Mouse (Mus musculus) liver, embryonic 14.5 days (tissue): Measurements from ENCODE around the gene H2-M10.4. TPM values are rescaled to one million over a fixed set of nuclear protein-coding genes. Genes with fewer than 3 reads are reported as not detected.
"Not testable (repeated sequence)": the region's sequence is repeated elsewhere in the genome, so short reads cannot be mapped to it uniquely, and the experiment has no call there.

Experiments
- ATAC-seq: fragments of 200-750 bp; cut with Nextera tagmentation; 2 replicates; pipeline ENCODE4 v1.8.0; 2017; ENCODE audit warnings: moderate number of reproducible peaks, mild to moderate bottlenecking, moderate library complexity; ENCODE audit not compliant: insufficient read depth
- DNase-seq, 3 experiments: peaks; one replicate each; pipeline ENCODE4 v3.0.0-alpha.2; 2012 to 2013; ENCODE audit warnings: low read depth in 3 of 3, low spot score in 3 of 3
- H3K27ac ChIP-seq: fragments of 300-500 bp; sonication (generic); 2 replicates; pipeline ENCODE4 v1.5.1; 2014; ENCODE audit warnings: moderate library complexity, mild to moderate bottlenecking, control low read depth, inconsistent platforms
- H3K27me3 ChIP-seq: fragments of 300-500 bp; sonication (generic); 2 replicates; pipeline ENCODE4 v1.6.1; 2014; ENCODE audit warnings: mild to moderate bottlenecking, low read length, moderate library complexity; ENCODE audit not compliant: control insufficient read depth, insufficient read depth
- H3K36me3 ChIP-seq: fragments of 300-500 bp; sonication (generic); replicated peaks from 2 replicates; pipeline ENCODE4 v1.6.1; 2014; ENCODE audit warnings: low read depth; ENCODE audit not compliant: control insufficient read depth, insufficient read depth
- H3K4me1 ChIP-seq, 2 experiments: fragments of 200-500 bp in 1 of 2; fragments of 300-500 bp in 1 of 2; sonication (generic) in 1 of 2; replicated peaks; 2 replicates each; pipeline ENCODE4 v1.6.1; 2012 to 2014; ENCODE audit warnings: antibody characterized with exemption in 1 of 2, inconsistent platforms in 1 of 2, low read length in 1 of 2; ENCODE audit not compliant: control insufficient read depth in 2 of 2, insufficient read depth in 2 of 2
- H3K4me2 ChIP-seq: fragments of 300-500 bp; sonication (generic); 2 replicates; pipeline ENCODE4 v1.6.1; 2014; ENCODE audit warnings: low read depth, mild to moderate bottlenecking, control low read depth, moderate library complexity
- H3K4me3 ChIP-seq, 2 experiments: fragments of 200-500 bp in 1 of 2; fragments of 300-500 bp in 1 of 2; sonication (generic) in 1 of 2; 2 replicates each; pipeline ENCODE4 v1.5.1; 2012 to 2014; ENCODE audit warnings: low read depth in 2 of 2, low read length in 2 of 2, mild to moderate bottlenecking in 2 of 2, control low read depth in 1 of 2, inconsistent platforms in 1 of 2, moderate library complexity in 1 of 2; ENCODE audit not compliant: insufficient read depth in 1 of 2
- H3K9ac ChIP-seq: fragments of 300-500 bp; sonication (generic); replicated peaks from 2 replicates; pipeline ENCODE4 v1.6.1; 2014; ENCODE audit warnings: mild to moderate bottlenecking, control low read depth, moderate library complexity
- H3K9me3 ChIP-seq: fragments of 300-500 bp; sonication (generic); 2 replicates; pipeline ENCODE4 v1.6.1; 2016; ENCODE audit warnings: low read length, mixed read lengths; ENCODE audit not compliant: control insufficient read depth
- CTCF ChIP-seq: IDR thresholded peaks from 2 replicates; pipeline ENCODE4 v1.5.1; 2016; ENCODE audit warnings: antibody characterized with exemption, low read depth, control low read depth
- EP300 ChIP-seq: IDR thresholded peaks from 2 replicates; pipeline ENCODE4 v1.6.1; 2016; ENCODE audit warnings: antibody characterized with exemption, low read depth
- WGBS: fragments of 180-500 bp; shearing (Covaris S2); extraction: QIAGEN DNeasy Blood & Tissue Kit; methylation state at CpG from one replicate; pipeline ENCODE4 v1.1.7; 2014; ENCODE audit not compliant: insufficient replicate concordance; 5-methylcytosine and 5-hydroxymethylcytosine counted together
- polyA plus RNA-seq, 2 experiments: library from polyadenylated mRNA; depleted of rRNA in 1 of 2; stranded (reverse) in 1 of 2; unstranded in 1 of 2; fragments of >200 nt; fragmentation: Nextera tagmentation in 1 of 2; extraction: Ambion mirVana in 1 of 2; gene quantifications; 2 replicates each; pipeline versions ENCODE4 v1.2.1 to v1.2.3; 2012 to 2014

H2-M10.4 gene
- not detected in 2 replicates for polyA plus RNA-seq (2012; rRNA removed)
- polyA plus RNA-seq (2014; fragmentation: Nextera tagmentation; extraction: Ambion mirVana): not detected in 2 replicates

DNA sequence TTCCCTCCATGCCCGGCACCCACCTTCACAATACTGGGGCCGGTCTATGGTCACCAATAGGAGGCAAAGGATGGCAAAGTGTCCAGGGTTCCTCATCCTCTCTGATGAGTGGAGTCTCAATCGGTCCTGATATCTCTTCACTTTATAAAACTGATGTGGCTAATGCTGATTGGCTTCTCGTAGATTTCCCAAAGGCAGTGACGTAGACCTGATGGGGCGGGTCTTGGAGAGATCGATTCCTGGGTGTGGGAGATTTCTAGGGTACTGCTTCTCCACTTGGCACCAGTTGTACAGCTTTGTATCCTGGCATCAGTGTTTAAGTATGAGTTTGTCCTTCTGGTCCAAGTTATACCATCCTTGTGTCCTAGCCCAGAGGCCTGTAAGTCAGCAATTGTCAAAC, at the start of gene H2-M10.4:
TSS of gene H2-M10.4 (minus strand) at position 101 of the 400 bp plus-strand sequence.
- Histone ChIP-seq H3K4me2 (no peak within 1 kb of the TSS), H3K4me3 (no peak within 1 kb of the TSS), H3K36me3 (no peaks in the 10 kb centered on the region), H3K27me3 (no peaks in the 10 kb centered on the region), H3K9ac (no peak within 1 kb of the TSS), H3K9me3 (no peaks in the 10 kb centered on the region), H3K27ac (no peak within 1 kb of the TSS), H3K4me1 (no peaks in the 10 kb centered on the region)
- WGBS: 72% methylated on average over 7 of the region's 7 CpGs
- no peak for TF ChIP-seq EP300
- TF ChIP-seq CTCF: no peak
- ATAC-seq (no peak), DNase-seq (no peak)

GRCm38 (mm10) chr17:36503910-36504309, 41.8 kb upstream of the H2-M10.4 start:
- H3K27me3 ChIP-seq: no peaks in the 10 kb centered on the region
- H3K4me2 ChIP-seq: no peak overlapping the region
- no peaks in the 10 kb centered on the region for H3K9me3 ChIP-seq
- no peak for TF ChIP-seq EP300
- no peak overlapping the region for H3K27ac ChIP-seq
- H3K4me3 ChIP-seq: no peak overlapping the region
- H3K36me3 ChIP-seq: no peaks in the 10 kb centered on the region
- no peaks in the 10 kb centered on the region for H3K4me1 ChIP-seq
- no peak overlapping the region for H3K9ac ChIP-seq
- ATAC-seq (no peak), DNase-seq (no peak)

DNA sequence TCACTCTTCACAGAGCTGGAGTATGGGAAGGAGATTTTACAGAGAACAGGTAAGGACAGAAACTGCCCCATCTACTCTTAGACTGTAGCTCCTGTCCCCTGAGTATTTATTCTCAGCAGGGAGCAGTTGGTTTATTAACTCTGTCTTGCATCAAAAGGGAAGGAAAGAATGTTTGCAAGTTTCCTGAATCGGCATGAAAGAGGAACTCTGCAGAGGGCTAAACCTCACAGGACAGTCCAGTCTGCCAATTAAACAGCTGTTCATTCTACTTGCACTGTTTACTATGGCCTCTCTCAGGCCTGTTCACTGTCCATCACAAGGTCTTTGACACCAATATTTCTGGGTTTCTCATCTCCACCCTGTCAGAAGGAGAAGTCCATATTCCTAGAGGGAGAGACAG, 38.3 kb upstream of the H2-M10.4 start:
- Histone ChIP-seq H3K4me1 (no peaks in the 10 kb centered on the region), H3K9ac (no peak overlapping the region), H3K4me2 (no peak overlapping the region), H3K9me3 (no peaks in the 10 kb centered on the region), H3K27me3 (no peaks in the 10 kb centered on the region), H3K36me3 (no peaks in the 10 kb centered on the region), H3K4me3 (no peak overlapping the region), H3K27ac (no peak overlapping the region)
- ATAC-seq (no peak), DNase-seq (no peak)
- WGBS: 4% methylated on average over 1 of the region's 1 CpGs
- no peak for TF ChIP-seq CTCF
- TF ChIP-seq EP300: no peak

GRCm38 (mm10) chr17:36488181-36488580, 26.0 kb upstream of the H2-M10.4 start:
- not testable (repeated sequence) for H3K36me3 ChIP-seq, H3K9me3 ChIP-seq, ATAC-seq, H3K4me2 ChIP-seq, DNase-seq, H3K4me1 ChIP-seq, H3K27me3 ChIP-seq, H3K9ac ChIP-seq, H3K4me3 ChIP-seq, H3K27ac ChIP-seq
- 80% methylated on average over 16 of the region's 16 CpGs for WGBS

DNA sequence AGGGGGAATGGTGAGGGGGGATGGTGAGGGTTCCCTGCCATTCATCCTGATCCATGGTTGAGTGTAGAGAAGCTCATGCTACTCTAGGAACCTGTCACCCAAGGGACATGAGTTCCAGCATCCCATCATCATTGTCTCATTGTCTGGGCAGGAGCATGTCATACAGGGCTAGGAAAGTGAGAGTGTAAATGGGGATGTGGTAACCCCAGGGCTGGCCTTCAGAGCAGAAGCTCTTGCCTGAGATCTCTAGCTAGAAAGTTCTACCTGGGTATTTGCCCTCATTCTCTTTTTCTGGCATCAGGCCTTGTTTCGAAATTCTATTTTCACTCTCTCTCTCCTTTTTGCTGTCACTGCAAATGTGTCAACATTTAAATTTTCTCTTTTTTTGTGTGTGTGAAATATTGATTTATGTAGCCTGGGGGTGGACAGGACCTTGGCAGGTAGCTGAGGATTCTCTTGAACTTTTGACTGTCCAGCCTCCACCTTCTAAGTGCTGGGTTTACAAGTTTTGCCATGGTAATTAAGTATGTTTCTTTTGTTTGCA, 24.6 kb upstream of the H2-M10.4 start:
- Histone ChIP-seq H3K9me3 (no peaks in the 10 kb centered on the region), H3K27ac (no peak overlapping the region), H3K27me3 (no peaks in the 10 kb centered on the region), H3K4me2 (no peak overlapping the region), H3K4me1 (no peaks in the 10 kb centered on the region), H3K4me3 (no peak overlapping the region), H3K9ac (no peak overlapping the region), H3K36me3 (no peaks in the 10 kb centered on the region)
- 52% methylated on average over 1 of the region's 1 CpGs for WGBS
- TF ChIP-seq CTCF (no peak), EP300 (no peak)
- ATAC-seq (no peak), DNase-seq (no peak)
